Mouse (Mus musculus) stomach, postnatal 0 days (tissue): ENCODE data around the gene R3hdm2.

Source experiments
- CTCF ChIP-seq: IDR thresholded peaks from 2 replicates; pipeline ENCODE4 v1.5.1; 2016; ENCODE audit warnings: antibody characterized with exemption, low read depth, mild to moderate bottlenecking, moderate library complexity
- EP300 ChIP-seq: optimal IDR thresholded peaks from 2 replicates; pipeline ENCODE3; 2016; ENCODE audit warnings: antibody characterized with exemption

DNA sequence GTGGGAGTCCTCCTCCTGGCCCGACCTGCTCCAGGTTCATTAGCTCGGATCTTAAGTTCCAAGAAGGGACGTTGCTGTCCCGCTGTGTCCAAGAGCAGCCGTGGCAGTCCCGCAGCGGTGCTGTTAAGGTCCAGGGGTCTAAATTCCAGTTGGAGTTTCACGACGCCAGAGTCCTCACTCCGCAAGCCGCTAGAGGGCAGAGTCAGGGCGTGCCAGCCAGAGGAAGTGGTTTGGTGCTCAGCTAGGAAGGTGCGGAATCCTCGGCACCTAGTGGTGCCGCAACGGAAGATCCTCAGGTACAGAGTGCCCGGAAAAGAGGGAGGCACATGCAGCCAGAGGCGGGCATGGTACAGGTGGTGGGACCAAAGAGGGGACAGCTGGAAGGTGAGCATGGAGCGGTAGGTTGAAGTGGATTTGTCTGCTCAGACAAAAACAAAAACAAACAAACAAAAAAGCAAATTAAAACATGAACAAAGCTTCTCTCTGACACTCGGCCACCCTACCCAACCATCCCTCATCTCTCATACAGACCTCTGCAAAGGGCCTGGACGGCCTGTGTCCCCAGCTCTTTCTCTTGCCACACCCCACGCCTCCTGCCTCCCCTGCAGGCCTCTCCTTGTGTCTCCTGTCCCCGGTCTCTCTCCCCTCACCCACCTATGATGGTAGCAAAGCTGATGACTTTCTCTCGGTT, 29.4 kb upstream of the R3hdm2 start:
- TF ChIP-seq CTCF (peak; percentile 96), EP300 (no peak)
